Mouse (Mus musculus) A20 (cell line): ENCODE measurements around the gene Zcchc24.

ENCODE experiments used
- DNase-seq: peaks from one replicate; pipeline ENCODE4 v3.0.0-alpha.2; 2011; ENCODE audit warnings: low read depth, low spot score

The Zcchc24 gene

DNA sequence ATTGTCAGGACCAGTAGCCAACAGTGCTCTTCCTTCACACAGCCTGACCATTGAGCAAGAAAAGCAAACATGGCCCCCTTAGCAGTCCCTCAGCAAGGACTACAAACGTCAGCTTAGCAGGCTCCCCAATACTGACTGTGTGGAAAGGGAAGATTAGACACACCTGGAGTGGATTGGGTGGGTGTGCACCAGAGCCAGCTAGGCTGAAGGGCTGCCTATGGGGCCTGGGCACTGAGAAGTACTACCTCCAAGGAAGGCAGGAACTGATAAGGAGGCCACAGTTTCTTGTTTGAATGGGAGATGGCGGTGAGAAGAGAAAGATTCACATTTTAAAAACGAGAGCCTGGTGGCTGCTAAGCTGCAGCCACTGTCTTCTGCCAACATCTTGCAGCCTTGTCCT lies 101.3 kb downstream of the Zcchc24 start:
- DNase-seq, result no peak

- DNase-seq, result peak; percentile 43
These were observed 102.0 kb downstream of the Zcchc24 start for GRCm38 (mm10) chr14:25666668-25667376.

DNA sequence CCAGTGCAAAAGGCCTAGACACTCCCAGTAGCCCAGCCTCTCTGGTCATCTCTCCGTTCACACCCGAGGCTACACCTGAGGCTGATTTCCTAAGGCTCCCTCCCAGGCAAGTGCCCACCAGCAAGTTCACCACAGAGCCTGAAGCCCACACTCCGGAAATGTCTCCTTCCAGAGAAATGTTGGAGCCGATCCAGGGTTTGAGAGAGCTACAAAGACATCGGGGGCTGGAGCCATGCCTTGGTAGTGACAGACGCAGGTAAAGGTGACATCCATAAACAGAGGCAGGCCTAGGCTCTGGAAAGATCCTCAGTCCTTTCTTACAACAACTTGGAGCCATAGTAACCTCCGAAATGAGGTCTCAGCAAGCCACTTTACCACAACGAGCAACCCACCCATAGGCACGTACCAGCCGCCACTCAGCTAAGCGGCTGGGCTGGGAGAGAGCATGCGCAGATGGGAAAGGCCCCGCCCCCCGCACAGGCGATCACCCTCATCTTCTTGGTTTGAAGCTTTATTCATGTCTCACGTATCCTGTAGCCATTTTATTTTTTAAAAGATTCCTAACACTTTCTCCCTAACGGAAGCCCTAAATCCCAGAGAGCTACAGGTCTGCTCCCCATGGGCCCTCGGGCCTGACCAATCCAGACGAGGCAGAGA lies 103.4 kb downstream of the Zcchc24 start:
- DNase-seq, result no peak

DNA sequence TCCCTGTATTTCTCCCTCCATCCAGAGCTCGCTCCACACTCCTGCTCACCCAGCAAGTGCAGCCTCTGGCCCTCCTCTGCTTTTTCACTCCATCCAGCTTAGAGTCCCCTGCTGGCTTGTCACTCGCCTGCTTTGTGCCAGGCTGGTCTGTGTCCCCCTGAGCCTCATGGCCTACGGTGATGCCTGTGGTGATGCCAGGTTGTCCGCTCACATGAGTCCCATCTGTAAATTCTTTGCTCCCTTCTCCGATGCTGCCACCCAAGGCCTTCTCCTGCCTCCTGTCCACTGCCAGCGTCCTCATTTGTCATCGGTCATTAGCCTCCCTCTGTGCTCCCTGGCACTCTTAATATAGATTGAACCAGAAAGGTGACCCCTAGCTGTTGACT lies 104.5 kb downstream of the Zcchc24 start:
- no peak for DNase-seq

DNA sequence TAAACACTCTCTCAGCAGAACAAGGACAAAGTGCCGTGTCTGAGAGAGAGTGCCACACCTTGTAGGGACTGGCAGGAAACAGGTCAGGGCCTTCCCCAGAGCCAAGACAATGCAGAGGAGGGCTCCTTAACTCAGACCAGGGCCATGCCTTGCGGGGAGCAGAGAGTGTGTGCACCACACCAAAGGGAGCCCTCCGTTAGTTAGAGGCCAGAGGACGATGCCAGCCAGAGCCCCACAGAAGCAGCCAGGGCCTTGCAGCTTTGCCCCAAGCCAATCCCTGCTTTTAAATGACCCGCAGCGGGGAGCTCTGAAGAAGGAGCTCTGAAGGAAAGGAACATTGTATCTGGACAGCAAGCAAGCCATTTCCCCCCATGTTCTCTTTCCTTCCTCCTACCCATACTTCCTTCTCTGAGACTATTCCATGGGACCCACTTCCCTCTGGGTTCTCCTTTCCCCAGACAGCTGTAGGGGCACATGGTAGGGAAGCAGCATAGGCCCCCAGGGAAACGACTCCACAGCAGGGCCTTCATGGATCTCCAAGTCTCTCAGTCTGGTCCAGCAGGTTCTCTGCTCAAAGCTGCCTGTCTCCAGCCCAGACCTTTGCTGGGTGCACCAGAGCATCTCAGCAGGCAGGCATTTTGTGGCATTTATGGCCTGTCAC lies 105.1 kb downstream of the Zcchc24 start:
- DNase-seq, result no peak
